Mouse (Mus musculus) G1E (cell line): Measurements from ENCODE around the gene B3galt2.

Experiments
- CTCF ChIP-seq: IDR thresholded peaks from 2 replicates; pipeline ENCODE4 v1.5.1; 2012; ENCODE audit warnings: low read depth, low read length, inconsistent platforms, mixed read lengths
- GATA1 ChIP-seq: IDR thresholded peaks from 2 replicates; pipeline ENCODE4 v1.6.1; 2012; ENCODE audit warnings: borderline replicate concordance, low read length, inconsistent platforms, mixed read lengths
- POLR2AphosphoS5 ChIP-seq: IDR thresholded peaks from 2 replicates; pipeline ENCODE4 v1.6.1; 2012; ENCODE audit warnings: low read depth, low read length, inconsistent platforms; ENCODE audit not compliant: insufficient replicate concordance
- TAL1 ChIP-seq: conservative IDR thresholded peaks from 2 replicates; pipeline ENCODE4 v1.6.1; 2012; ENCODE audit warnings: low read depth, low read length, inconsistent platforms, mixed read lengths

DNA sequence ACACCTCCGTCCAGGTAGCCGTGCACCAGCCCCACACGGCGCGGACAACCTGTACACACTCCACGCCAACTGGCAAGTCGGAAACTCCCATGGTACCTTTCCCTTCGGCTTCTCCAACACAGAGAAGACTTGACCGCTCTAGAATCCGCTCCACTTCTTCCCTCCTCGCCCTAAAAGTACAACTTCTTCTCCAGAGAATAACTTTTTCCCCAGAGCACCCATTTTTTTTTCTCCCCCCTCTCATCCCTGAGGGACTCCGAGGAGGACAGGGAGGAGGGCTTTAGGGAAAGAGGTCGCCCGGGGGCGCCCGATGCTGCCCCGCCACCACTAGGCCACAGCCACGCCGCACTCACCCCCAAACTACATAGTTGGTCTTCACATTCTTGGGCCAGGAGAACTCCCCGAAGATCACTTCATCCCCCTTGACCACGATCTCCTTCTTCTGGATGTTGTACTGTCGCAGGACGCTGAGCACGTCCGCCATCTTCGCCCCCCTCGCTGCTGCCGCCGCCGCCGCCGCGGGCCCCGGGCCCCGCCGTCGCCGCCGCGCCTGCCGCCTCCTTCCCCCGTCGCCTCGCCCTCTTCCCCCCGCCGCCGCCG lies 61.8 kb downstream of the B3galt2 start:
- TF ChIP-seq CTCF (no peak), TAL1 (no peak), GATA1 (no peak), POLR2AphosphoS5 (no peak)
